Mouse (Mus musculus) lung, postnatal 0 days (tissue): ENCODE data around the gene Gps1.
"Not testable (repeated sequence)": the region's sequence is repeated elsewhere in the genome, so short reads cannot be mapped to it uniquely, and the experiment has no call there.

Experiments used
- CTCF ChIP-seq: IDR thresholded peaks from 2 replicates; pipeline ENCODE4 v1.5.1; 2016; ENCODE audit warnings: antibody characterized with exemption, mild to moderate bottlenecking
- EP300 ChIP-seq: IDR thresholded peaks from 2 replicates; pipeline ENCODE4 v1.6.1; 2016; ENCODE audit warnings: antibody characterized with exemption, mild to moderate bottlenecking, control low read depth

GRCm38 (mm10) chr11:120762672-120763041, 21.4 kb upstream of the Gps1 start, which contains the start of gene Hmga1b:
- not testable (repeated sequence) for TF ChIP-seq CTCF, EP300
